Mouse (Mus musculus): ENCODE measurements at regions not wholly inside any gene's neighbourhood (a gene's known extent, or its start where the extent isn't known, plus 50 kb on each side); places are given as distances from the start of the nearest gene placed in this dataset.

- ATAC-seq, result no peak
- in situ Hi-C loops (cut with MboI; ENCODE audit: low pct_unique_long_range_greater_than_20kb), result loop anchor here (5.0 to 10.0 kb wide), 3 partner anchors 42 to 920 kb away; partner anchors contain the start of genes Efnb1 and Igbp1
- H3K27me3 ChIP-seq, result peaks cover 3% of the 10 kb centered on the region
- CTCF ChIA-PET, result interaction anchor here (0.6 to 2.6 kb wide), 4 partner anchors 35 to 440 kb away, joined by 3 to 11 read pairs (median 3); partner anchors contain the start of gene Efnb1
- TF ChIP-seq CTCF (IDR thresholded peaks at IDR 0.05), result no peak
- no peak for DNase-seq (ENCODE audit: low read depth, low spot score)
- POLR2A ChIA-PET, result interaction anchor here (0.5 to 0.9 kb wide), 4 partner anchors 37 to 445 kb away, joined by 3 to 4 read pairs (median 3); no protein-coding TSS in a partner anchor
Observed at GRCm38 (mm10) chrX:99574441-99575103, 103.5 kb upstream of the Pja1 start.

- ATAC-seq (no peak), DNase-seq (ENCODE audit: low read depth, low spot score) (no peak)
- H3K27me3 ChIP-seq, result peaks cover 3% of the 10 kb centered on the region
- TF ChIP-seq CTCF (IDR thresholded peaks at IDR 0.05), result no peak
- ChIA-PET CTCF (no interaction called here), POLR2A (no interaction called here)
- in situ Hi-C loops (cut with MboI; ENCODE audit: low pct_unique_long_range_greater_than_20kb), result loop anchor here (5.0 to 10.0 kb wide), 2 partner anchors 38 to 925 kb away; partner anchors contain the start of gene Igbp1
Observed at GRCm38 (mm10) chrX:99570161-99570560, 99.1 kb upstream of the Pja1 start.

GRCm38 (mm10) chrX:99568244-99568643, 97.2 kb upstream of the Pja1 start:
- peaks cover 3% of the 10 kb centered on the region for H3K27me3 ChIP-seq
- DNase-seq (ENCODE audit: low read depth, low spot score) (no peak), ATAC-seq (no peak)
- no peak for TF ChIP-seq CTCF (IDR thresholded peaks at IDR 0.05)
- ChIA-PET CTCF (no interaction called here), POLR2A (no interaction called here)
- in situ Hi-C loops (cut with MboI; ENCODE audit: low pct_unique_long_range_greater_than_20kb), result no loop called here

- no peak for ATAC-seq
- TF ChIP-seq CTCF (IDR thresholded peaks at IDR 0.05), result no peak
- in situ Hi-C loops (cut with MboI; ENCODE audit: low pct_unique_long_range_greater_than_20kb), result no loop called here
- H3K27me3 ChIP-seq, result peaks cover 3% of the 10 kb centered on the region
- CTCF ChIA-PET, result no interaction called here
- POLR2A ChIA-PET, result no interaction called here
- no peak for DNase-seq (ENCODE audit: low read depth, low spot score)
Observed at GRCm38 (mm10) chrX:99567367-99568164, 96.5 kb upstream of the Pja1 start.

- ATAC-seq, result no peak
- no peak for TF ChIP-seq CTCF (IDR thresholded peaks at IDR 0.05)
- peaks cover 5% of the 10 kb centered on the region for H3K27me3 ChIP-seq
- in situ Hi-C loops (cut with MboI; ENCODE audit: low pct_unique_long_range_greater_than_20kb), result no loop called here
- no peak for DNase-seq (ENCODE audit: low read depth, low spot score)
- ChIA-PET CTCF (no interaction called here), POLR2A (interaction anchor here (1.1 kb wide), 1 partner anchor 13 kb away, joined by 3 read pairs; no protein-coding TSS in a partner anchor)
Observed at GRCm38 (mm10) chrX:99561995-99562394, 90.9 kb upstream of the Pja1 start.

GRCm38 (mm10) chrX:99560699-99561098, 89.6 kb upstream of the Pja1 start:
- ChIA-PET CTCF (no interaction called here), POLR2A (no interaction called here)
- no peak for DNase-seq (ENCODE audit: low read depth, low spot score)
- no peak for ATAC-seq
- H3K27me3 ChIP-seq, result peaks cover 9% of the 10 kb centered on the region
- no peak for TF ChIP-seq CTCF (IDR thresholded peaks at IDR 0.05)
- in situ Hi-C loops (cut with MboI; ENCODE audit: low pct_unique_long_range_greater_than_20kb), result no loop called here

GRCm38 (mm10) chrX:99556876-99557354, 85.8 kb upstream of the Pja1 start:
- no peak for TF ChIP-seq CTCF (IDR thresholded peaks at IDR 0.05)
- ATAC-seq (no peak), DNase-seq (ENCODE audit: low read depth, low spot score) (no peak)
- POLR2A ChIA-PET, result no interaction called here
- in situ Hi-C loops (cut with MboI; ENCODE audit: low pct_unique_long_range_greater_than_20kb), result no loop called here
- CTCF ChIA-PET, result no interaction called here
- peaks cover 9% of the 10 kb centered on the region for H3K27me3 ChIP-seq

GRCm38 (mm10) chrX:99555976-99556781, 85.1 kb upstream of the Pja1 start:
- TF ChIP-seq CTCF (IDR thresholded peaks at IDR 0.05), result no peak
- CTCF ChIA-PET, result no interaction called here
- no peak for DNase-seq (ENCODE audit: low read depth, low spot score)
- in situ Hi-C loops (cut with MboI; ENCODE audit: low pct_unique_long_range_greater_than_20kb), result no loop called here
- H3K27me3 ChIP-seq, result peaks cover 9% of the 10 kb centered on the region
- no peak for ATAC-seq
- POLR2A ChIA-PET, result no interaction called here

GRCm38 (mm10) chrX:99552778-99553177, 81.7 kb upstream of the Pja1 start:
- H3K27me3 ChIP-seq, result peaks cover 4% of the 10 kb centered on the region
- ChIA-PET POLR2A (no interaction called here), CTCF (no interaction called here)
- in situ Hi-C loops (cut with MboI; ENCODE audit: low pct_unique_long_range_greater_than_20kb), result no loop called here
- TF ChIP-seq CTCF (IDR thresholded peaks at IDR 0.05), result no peak
- ATAC-seq (no peak), DNase-seq (ENCODE audit: low read depth, low spot score) (no peak)

- in situ Hi-C loops (cut with MboI; ENCODE audit: low pct_unique_long_range_greater_than_20kb), result no loop called here
- no peak for TF ChIP-seq CTCF (IDR thresholded peaks at IDR 0.05)
- ATAC-seq, result no peak
- ChIA-PET CTCF (no interaction called here), POLR2A (interaction anchor here (0.5 to 1.6 kb wide), 2 partner anchors 12 to 107 kb away, joined by 3 read pairs; no protein-coding TSS in a partner anchor)
- peaks cover 6% of the 10 kb centered on the region for H3K27me3 ChIP-seq
- no peak for DNase-seq (ENCODE audit: low read depth, low spot score)
Observed at GRCm38 (mm10) chrX:99550057-99550760, 79.1 kb upstream of the Pja1 start.

Measured in Patski (cell line).